25 mouse cellular contexts compared by ENCODE assay signal in genomic region chr5:107711689-107712088, GRCm38 (mm10). TPM values are rescaled to one million over a fixed set of nuclear protein-coding genes. Genes with fewer than 3 reads are reported as not detected.
DNase-seq lines count a peak whose midpoint lies in the region; ATAC-seq and TF ChIP-seq lines count a peak whose summit lies in the region.
"Had no signal": no experiment of that assay in that cellular context is flagged by ENCODE, and none has a peak within 500 bp of the region (broad histone marks: within the 10 kb centered on the region; RNA-seq: fewer than 3 reads in every experiment).

No protein-coding gene starts in this region.

- H3K9ac ChIP-seq in intestine, embryonic 16.5 days (ENCODE audit: low read depth, low read length) = no peak overlapping the region
- H3K9ac ChIP-seq in intestine, embryonic 15.5 days = no peak overlapping the region
- H3K9ac ChIP-seq in MEL (ENCODE audit: control insufficient read depth, low read depth, low read length, poor library complexity, severe bottlenecking) = no peak overlapping the region
- H3K9ac ChIP-seq: embryonic facial prominence, embryonic 12.5 days; embryonic facial prominence, embryonic 15.5 days; forebrain, postnatal 0 days; heart, embryonic 13.5 days; hindbrain, embryonic 12.5 days; hindbrain, embryonic 15.5 days had no signal

- H3K4me1 ChIP-seq in intestine, embryonic 16.5 days (ENCODE audit: control insufficient read depth, insufficient read depth, low read length) = no peaks in the 10 kb centered on the region
- H3K4me1 ChIP-seq in intestine, embryonic 15.5 days (replicated peaks) = no peaks in the 10 kb centered on the region
- no peaks in the 10 kb centered on the region; a peak in 1 of 4 replicates for H3K4me1 ChIP-seq in MEL (ENCODE audit: control insufficient read depth in 1 of 2, insufficient read depth in 2 of 2, low read length in 2 of 2)
- H3K4me1 ChIP-seq: embryonic facial prominence, embryonic 12.5 days; embryonic facial prominence, embryonic 15.5 days; heart, embryonic 13.5 days; hindbrain, embryonic 12.5 days; hindbrain, embryonic 15.5 days had no signal

- 0 out of 2 replicates have a peak, but pooled peaks cover 3% of the 10 kb centered on the region for H3K9me3 ChIP-seq in intestine, embryonic 16.5 days (ENCODE audit: control insufficient read depth, low read length)
- H3K9me3 ChIP-seq in intestine, embryonic 15.5 days = no peaks in the 10 kb centered on the region
- H3K9me3 ChIP-seq in MEL (replicated peaks; ENCODE audit: insufficient read depth, low read length) = no peaks in the 10 kb centered on the region
- H3K9me3 ChIP-seq: embryonic facial prominence, embryonic 12.5 days; embryonic facial prominence, embryonic 15.5 days; heart, embryonic 13.5 days; hindbrain, embryonic 12.5 days; hindbrain, embryonic 15.5 days had no signal

- no peaks in the 10 kb centered on the region for H3K79me2 ChIP-seq in MEL (ENCODE audit: control insufficient read depth, insufficient read depth, low read length, poor library complexity)

- peak; percentile 40; the same call in 1 of the 2 replicates for ATAC-seq in intestine, embryonic 16.5 days
- ATAC-seq in intestine, embryonic 15.5 days = no peak
- peak; percentile 32; the same call in 1 of the 2 replicates for ATAC-seq in megakaryocyte progenitor cell, adult 5-6 weeks (replicated peaks; ENCODE audit: poor library complexity)
- ATAC-seq: CD4-positive, CD25-positive, alpha-beta regulatory T cell, adult 4 months; forebrain, embryonic 14.5 days; forebrain, postnatal 0 days; Patski had no signal

- no peak for TF ChIP-seq RAD21 in MEL (IDR thresholded peaks at IDR 0.05; ENCODE audit: low read depth, low read length)

- no peak for TF ChIP-seq CTCF in MEL (IDR thresholded peaks at IDR 0.05 in 2 of 3, conservative IDR thresholded peaks at IDR 0.05 in 1 of 3; ENCODE audit: control insufficient read depth in 1 of 3, insufficient read depth in 1 of 3, low read depth in 2 of 3, low read length in 3 of 3, poor library complexity in 1 of 3, severe bottlenecking in 1 of 3)

- peaks cover under 1% of the 10 kb centered on the region; the same call in 1 of the 2 replicates for H3K27me3 ChIP-seq in intestine, embryonic 16.5 days (replicated peaks; ENCODE audit: control insufficient read depth, insufficient read depth, low read length)
- no peaks in the 10 kb centered on the region; the same call in 1 of the 2 replicates for H3K27me3 ChIP-seq in intestine, embryonic 15.5 days (replicated peaks)
- peaks cover 2% of the 10 kb centered on the region in 2 experiments for H3K27me3 ChIP-seq in MEL (ENCODE audit: control insufficient read depth in 1 of 2, insufficient read depth in 2 of 2, low read length in 2 of 2)

- no peak for TF ChIP-seq EP300 in MEL (IDR thresholded peaks at IDR 0.05; ENCODE audit: low read depth in 1 of 2, low read length in 2 of 2)

- H3K4me3 ChIP-seq in intestine, embryonic 16.5 days (ENCODE audit: low read length) = no peak overlapping the region
- H3K4me3 ChIP-seq in intestine, embryonic 15.5 days (replicated peaks) = no peak overlapping the region
- no peak overlapping the region for H3K4me3 ChIP-seq in MEL (ENCODE audit: control insufficient read depth in 1 of 2, insufficient read depth in 1 of 2, low read depth in 2 of 2, low read length in 2 of 2)
- H3K4me3 ChIP-seq: embryonic facial prominence, embryonic 12.5 days; embryonic facial prominence, embryonic 15.5 days; gastrocnemius, adult 2 months; heart, embryonic 13.5 days; hindbrain, embryonic 12.5 days; hindbrain, embryonic 15.5 days had no signal

- H3K36me3 ChIP-seq in intestine, embryonic 16.5 days (ENCODE audit: control insufficient read depth, insufficient read depth, low read length) = no peaks in the 10 kb centered on the region
- no peaks in the 10 kb centered on the region for H3K36me3 ChIP-seq in intestine, embryonic 15.5 days
- H3K36me3 ChIP-seq in MEL (ENCODE audit: control insufficient read depth in 1 of 2, insufficient read depth in 2 of 2, low read length in 2 of 2) = peaks cover 0 to 6% of the 10 kb centered on the region in 2 experiments; a peak in 2 of 4 replicates
- H3K36me3 ChIP-seq: embryonic facial prominence, embryonic 12.5 days; embryonic facial prominence, embryonic 15.5 days; heart, embryonic 13.5 days; hindbrain, embryonic 12.5 days; hindbrain, embryonic 15.5 days had no signal

- peak; percentile 38 for DNase-seq in 416B (ENCODE audit: low read depth)
- peak; percentile 54 for DNase-seq in MEL (ENCODE audit: low read depth, low spot score)
- no peak for DNase-seq in left cerebral cortex, postnatal 4 days
- no peak for DNase-seq in heart, postnatal 25 days (ENCODE audit: low spot score)
- DNase-seq: adrenal gland, postnatal 14 days; cerebellum, adult 11 months; cerebellum, adult 2 months; cerebellum, adult 9-11 months; cerebellum, postnatal 25 days; forebrain, postnatal 0 days; gastrocnemius, adult 2 months; gastrocnemius, postnatal 14 days; heart, adult 18-20 months; heart, postnatal 14 days had no signal

- no peak overlapping the region for H3K27ac ChIP-seq in intestine, embryonic 16.5 days (ENCODE audit: low read length)
- no peak overlapping the region for H3K27ac ChIP-seq in intestine, embryonic 15.5 days
- H3K27ac ChIP-seq in MEL (ENCODE audit: control insufficient read depth, low read depth, low read length) = no peak overlapping the region
- H3K27ac ChIP-seq: embryonic facial prominence, embryonic 12.5 days; embryonic facial prominence, embryonic 15.5 days; gastrocnemius, adult 2 months; heart, embryonic 13.5 days; hindbrain, embryonic 12.5 days; hindbrain, embryonic 15.5 days had no signal

- no peak for TF ChIP-seq POLR2A in MEL (IDR thresholded peaks at IDR 0.05; ENCODE audit: control insufficient read depth in 1 of 2, insufficient read depth in 1 of 2, low read depth in 1 of 2, low read length in 2 of 2, poor library complexity in 1 of 2)

- intact Hi-C loops in left cerebral cortex, postnatal 4 days (cut with DNase I) = no loop called here
- intact Hi-C loops in heart, postnatal 25 days (cut with DNase I) = no loop called here

- no peak overlapping the region for H3K4me2 ChIP-seq in intestine, embryonic 16.5 days (ENCODE audit: low read depth, low read length)
- H3K4me2 ChIP-seq in intestine, embryonic 15.5 days (replicated peaks) = no peak overlapping the region
- H3K4me2 ChIP-seq: embryonic facial prominence, embryonic 12.5 days; embryonic facial prominence, embryonic 15.5 days; heart, embryonic 13.5 days; hindbrain, embryonic 12.5 days; hindbrain, embryonic 15.5 days had no signal

- WGBS in intestine, embryonic 16.5 days = 37% methylated on average over 2 of the region's 2 CpGs
- WGBS in intestine, embryonic 15.5 days = 54% methylated on average over 2 of the region's 2 CpGs

TF ChIP-seq in MEL, 35 proteins besides CTCF, POLR2A, EP300 and RAD21:
- TF ChIP-seq GATA1 (IDR thresholded peaks at IDR 0.05; ENCODE audit: low read depth, low read length) (0 out of 2 replicates have a peak, but pooled peaks have one; percentile 29), TCF12 (IDR thresholded peaks at IDR 0.05; ENCODE audit: low read depth, low read length) (0 out of 2 replicates have a peak, but pooled peaks have one; percentile 11), JUND (IDR thresholded peaks at IDR 0.05; ENCODE audit: low read depth, low read length) (no peak), ZNF384 (IDR thresholded peaks at IDR 0.05; ENCODE audit: low read depth, low read length) (peak; percentile 59)
TF ChIP-seq in MEL: peak in this region for 3.

RNA-seq across cellular contexts. Expression of gene Gfi1, which starts 14.1 kb away (rescaled TPM):
- polyA plus RNA-seq in intestine, embryonic 16.5 days (2015; fragmentation: Nextera tagmentation; extraction: Ambion mirVana) = 0.92 and 1.1 TPM in 2 replicates
- 1.2 and 2.2 TPM in 2 replicates for polyA plus RNA-seq in intestine, embryonic 15.5 days (2015; fragmentation: Nextera tagmentation; extraction: Ambion mirVana)
- not detected in 2 replicates for total RNA-seq in MEL (2012; rRNA removed)
- polyA plus RNA-seq in MEL (2012; ENCODE audit: insufficient read depth in 1 of 2, insufficient read length in 2 of 2, low read depth in 1 of 2, low replicate concordance in 2 of 2, missing spikeins in 1 of 2) = under 1 TPM in 1 of 2 experiments, not detected in 1; 0.04 TPM
- total RNA-seq in megakaryocyte progenitor cell, adult 5-6 weeks (2015) = 45.2 and 47.9 TPM in 2 replicates
- 57.9 and 61.6 TPM in 2 replicates for total RNA-seq in megakaryocyte progenitor cell, adult 5-6 weeks (2017)
- under 1 TPM in 1 of 2 experiments, not detected in 1; 0.36 TPM for total RNA-seq in left cerebral cortex, postnatal 4 days (2021)
- not detected for total RNA-seq in heart, postnatal 25 days (2021)
- total RNA-seq: forebrain, postnatal 0 days; gastrocnemius, adult 2 months; gastrocnemius, postnatal 14 days had no signal
- polyA plus RNA-seq: cerebellum, adult 2 months; forebrain, embryonic 14.5 days; forebrain, postnatal 0 days; heart, embryonic 13.5 days; hindbrain, embryonic 12.5 days; hindbrain, embryonic 15.5 days had no signal

Comparison
In these comparisons a context has a peak if more than half of its experiments do, and no peak if none do; other contexts are left out.
1. DNase-seq: peak in 416B (single experiment) and MEL (single experiment); none in left cerebral cortex, postnatal 4 days (single experiment) and heart, postnatal 25 days (single experiment).
2. RNA of gene Gfi1, which starts 14.1 kb away (total RNA-seq): 45.2 to 61.6 TPM in megakaryocyte progenitor cell, adult 5-6 weeks; 0.36 TPM in left cerebral cortex, postnatal 4 days, not detected in MEL and not detected in heart, postnatal 25 days; every median in the first group is over 10 times any median in the second.